Mouse (Mus musculus) cerebellum, adult 11-12 months (tissue): ENCODE results near the gene H3f3a.
A peak's percentile ranks its signal among the peaks of the same experiment; 100 is the strongest.
"Not testable (repeated sequence)": the region's sequence is repeated elsewhere in the genome, so short reads cannot be mapped to it uniquely, and the experiment has no call there.

Experiments
- DNase-seq: peaks from one replicate; pipeline ENCODE4 v3.0.0; 2022

H3f3a gene

GRCm38 (mm10) chr1:180813885-180814740 lies at the start of gene H3f3a:
H3f3a (minus strand) TSS chr1:180813943.
- peak; percentile 90 for DNase-seq

GRCm38 (mm10) chr1:180860030-180860429 lies 46.3 kb upstream of the H3f3a start:
- DNase-seq, result no peak

- DNase-seq, result no peak
These were observed 45.0 kb upstream of the H3f3a start for GRCm38 (mm10) chr1:180858763-180859162.

GRCm38 (mm10) chr1:180850316-180851270 lies 36.9 kb upstream of the H3f3a start, which contains the start of gene Sde2:
Sde2 (plus strand) TSS chr1:180851127.
- DNase-seq, result peak; percentile 100

GRCm38 (mm10) chr1:180849701-180850301 lies 36.1 kb upstream of the H3f3a start:
- DNase-seq, result no peak

GRCm38 (mm10) chr1:180848511-180849241 lies 34.9 kb upstream of the H3f3a start:
- DNase-seq, result peak; percentile 74

- peak; percentile 78 for DNase-seq
These were observed 34.4 kb upstream of the H3f3a start for GRCm38 (mm10) chr1:180848114-180848510.

- DNase-seq, result no peak
These were observed 28.0 kb upstream of the H3f3a start for GRCm38 (mm10) chr1:180841561-180842300.

- no peak for DNase-seq
These were observed 25.6 kb upstream of the H3f3a start for GRCm38 (mm10) chr1:180839201-180839910.

GRCm38 (mm10) chr1:180838014-180838413 lies 24.3 kb upstream of the H3f3a start:
- DNase-seq, result no peak

GRCm38 (mm10) chr1:180837186-180837585 lies 23.4 kb upstream of the H3f3a start:
- no peak for DNase-seq

GRCm38 (mm10) chr1:180836467-180836866 lies 22.7 kb upstream of the H3f3a start:
- DNase-seq, result not testable (repeated sequence)

GRCm38 (mm10) chr1:180835273-180836015 lies 21.7 kb upstream of the H3f3a start:
- no peak for DNase-seq

GRCm38 (mm10) chr1:180830588-180831346 lies 17.0 kb upstream of the H3f3a start:
- DNase-seq, result no peak

- no peak for DNase-seq
These were observed 16.4 kb upstream of the H3f3a start for GRCm38 (mm10) chr1:180830175-180830574.

- DNase-seq, result no peak
These were observed 16.0 kb upstream of the H3f3a start for GRCm38 (mm10) chr1:180829775-180830174.

GRCm38 (mm10) chr1:180826634-180827033 lies 12.9 kb upstream of the H3f3a start:
- DNase-seq, result no peak

- no peak for DNase-seq
These were observed 11.0 kb upstream of the H3f3a start for GRCm38 (mm10) chr1:180824721-180825120.

GRCm38 (mm10) chr1:180823716-180824115 lies 10.0 kb upstream of the H3f3a start:
- no peak for DNase-seq
